Mouse (Mus musculus) small intestine, adult 2 months (tissue): Measurements from ENCODE around the gene Cpn1.

Experiments
- CTCF ChIP-seq: fragments of 200-500 bp; IDR thresholded peaks from 2 replicates; pipeline ENCODE4 v1.5.1; 2012; ENCODE audit warnings: low read depth, mild to moderate bottlenecking, control low read depth, inconsistent platforms, low read length, moderate library complexity, mixed read lengths; ENCODE audit not compliant: insufficient replicate concordance, insufficient read length; ENCODE audit errors: extremely low read depth
- POLR2A ChIP-seq: fragments of 200-500 bp; IDR thresholded peaks from 2 replicates; pipeline ENCODE4 v1.6.1; 2012; ENCODE audit warnings: low read depth, mild to moderate bottlenecking, control low read depth, inconsistent platforms, low read length, moderate library complexity

DNA sequence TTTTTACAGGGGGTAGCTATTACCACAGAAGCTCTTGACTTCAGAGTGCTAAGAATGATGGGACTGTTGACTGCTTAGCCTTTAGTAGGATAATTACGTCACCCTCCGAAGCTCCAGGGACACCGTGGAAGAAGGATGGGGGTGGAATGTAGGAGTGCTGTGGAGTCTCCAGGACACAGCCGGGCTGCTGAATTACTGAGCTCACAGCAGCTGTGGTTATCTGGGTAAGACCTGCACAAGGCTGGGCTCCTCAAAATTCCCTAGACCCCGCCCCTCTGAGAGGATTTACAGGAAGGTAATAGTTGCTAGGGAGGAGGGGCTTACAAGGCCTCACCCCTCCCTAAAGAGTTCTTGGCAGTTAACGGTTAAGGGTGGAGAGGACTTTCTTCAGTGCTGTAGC lies 9.7 kb downstream of the Cpn1 start:
- no peak for TF ChIP-seq POLR2A
- TF ChIP-seq CTCF, result no peak
